Mouse (Mus musculus) intestine, embryonic 15.5 days (tissue): ENCODE measurements at regions not wholly inside any gene's neighbourhood (a gene's known extent, or its start where the extent isn't known, plus 50 kb on each side); places are given as distances from the start of the nearest gene placed in this dataset.
A peak's percentile ranks its signal among the peaks of the same experiment; 100 is the strongest.

Experiments
- ATAC-seq: fragments of 200-750 bp; cut with Nextera tagmentation; 2 replicates; pipeline ENCODE4 v1.8.0; 2017; ENCODE audit warnings: moderate TSS enrichment, moderate library complexity
- H3K27ac ChIP-seq: fragments of 300-500 bp; sonication (generic); 2 replicates; pipeline ENCODE4 v1.5.1; 2015; ENCODE audit warnings: mild to moderate bottlenecking, inconsistent platforms
- H3K27me3 ChIP-seq: fragments of 300-500 bp; sonication (generic); replicated peaks from 2 replicates; pipeline ENCODE4 v1.6.1; 2015; ENCODE audit warnings: inconsistent platforms
- H3K36me3 ChIP-seq: fragments of 300-500 bp; sonication (generic); 2 replicates; pipeline ENCODE4 v1.6.1; 2015; ENCODE audit warnings: inconsistent platforms
- H3K4me1 ChIP-seq: fragments of 300-500 bp; sonication (generic); replicated peaks from 2 replicates; pipeline ENCODE4 v1.6.1; 2015; ENCODE audit warnings: inconsistent platforms
- H3K4me2 ChIP-seq: fragments of 300-500 bp; sonication (generic); replicated peaks from 2 replicates; pipeline ENCODE4 v1.6.1; 2015; ENCODE audit warnings: mild to moderate bottlenecking, inconsistent platforms
- H3K4me3 ChIP-seq: fragments of 300-500 bp; sonication (generic); replicated peaks from 2 replicates; pipeline ENCODE4 v1.5.1; 2015; ENCODE audit warnings: inconsistent platforms
- H3K9ac ChIP-seq: fragments of 300-500 bp; sonication (generic); 2 replicates; pipeline ENCODE4 v1.6.1; 2015; ENCODE audit warnings: inconsistent platforms
- H3K9me3 ChIP-seq: fragments of 300-500 bp; sonication (generic); 2 replicates; pipeline ENCODE4 v1.6.1; 2016; ENCODE audit warnings: inconsistent platforms
- WGBS: fragments of 180-500 bp; shearing (Covaris S2); methylation state at CpG from one replicate; pipeline ENCODE4 v1.1.7; 2015; 5-methylcytosine and 5-hydroxymethylcytosine counted together

DNA sequence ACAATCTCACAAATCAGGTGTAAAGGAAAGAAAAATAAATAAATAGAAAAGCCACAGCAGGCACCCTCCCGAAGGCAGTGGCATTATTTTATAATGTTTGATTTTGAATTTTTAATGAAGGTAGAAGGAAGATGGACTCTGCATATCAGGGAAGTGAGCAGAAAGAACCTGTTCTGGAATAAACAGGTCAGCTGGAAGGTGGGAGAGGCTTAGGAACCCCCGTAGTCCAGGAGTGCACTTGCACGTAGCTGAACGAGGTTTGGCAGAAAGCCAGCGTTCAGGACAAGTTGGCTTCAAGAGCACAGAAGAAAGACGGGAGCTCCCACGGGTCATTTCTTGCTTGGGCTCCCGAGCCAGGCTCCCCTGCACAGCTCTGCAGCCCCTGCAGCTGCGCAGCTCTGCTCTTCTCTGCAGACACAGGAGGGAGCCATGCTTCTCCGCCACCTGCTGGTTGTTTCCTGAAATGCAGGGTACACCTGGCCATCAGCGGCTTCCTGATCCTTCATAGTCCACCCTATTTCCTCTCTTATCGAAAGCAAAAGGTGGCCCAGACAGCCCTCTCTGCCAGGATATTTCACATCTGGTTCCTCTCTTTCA, 84.4 kb upstream of the Bace2 start:
- ATAC-seq, result peak; percentile 91
- Histone ChIP-seq H3K4me3 (peak overlapping the region; percentile 19; the same call in 1 of the 2 replicates), H3K4me2 (peak overlapping the region; percentile 59), H3K4me1 (0 out of 2 replicates have a peak, but pooled peaks cover 3% of the 10 kb centered on the region), H3K27me3 (no peaks in the 10 kb centered on the region), H3K36me3 (no peaks in the 10 kb centered on the region), H3K9ac (no peak overlapping the region), H3K9me3 (no peaks in the 10 kb centered on the region), H3K27ac (no peak overlapping the region)
- WGBS, result 6% methylated on average over 12 of the region's 12 CpGs

DNA sequence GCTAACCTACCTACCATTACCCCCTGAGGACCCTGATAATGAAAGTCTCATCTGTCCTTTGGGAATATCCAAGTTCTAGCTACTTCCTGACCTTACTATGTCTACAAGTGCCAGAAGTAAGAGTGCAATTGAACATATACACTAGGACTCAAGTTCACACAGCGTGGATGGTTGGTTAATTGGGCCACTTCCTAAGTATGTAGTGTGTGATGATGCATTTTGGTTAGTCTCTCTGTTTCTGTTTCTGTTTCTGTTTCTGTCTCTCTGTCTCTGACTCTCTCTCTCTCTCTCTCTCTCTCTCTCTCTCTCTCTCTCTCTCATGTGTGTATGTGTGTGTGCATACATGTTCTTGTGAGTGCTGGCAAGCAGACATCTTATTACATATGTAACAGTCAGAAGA, 77.6 kb upstream of the Bace2 start:
- Histone ChIP-seq H3K36me3 (no peaks in the 10 kb centered on the region), H3K9ac (no peak overlapping the region), H3K4me2 (no peak overlapping the region), H3K4me1 (no peaks in the 10 kb centered on the region), H3K27ac (no peak overlapping the region), H3K4me3 (no peak overlapping the region), H3K9me3 (no peaks in the 10 kb centered on the region), H3K27me3 (no peaks in the 10 kb centered on the region)
- ATAC-seq, result no peak
- 80% methylated on average over 1 of the region's 1 CpGs for WGBS

DNA sequence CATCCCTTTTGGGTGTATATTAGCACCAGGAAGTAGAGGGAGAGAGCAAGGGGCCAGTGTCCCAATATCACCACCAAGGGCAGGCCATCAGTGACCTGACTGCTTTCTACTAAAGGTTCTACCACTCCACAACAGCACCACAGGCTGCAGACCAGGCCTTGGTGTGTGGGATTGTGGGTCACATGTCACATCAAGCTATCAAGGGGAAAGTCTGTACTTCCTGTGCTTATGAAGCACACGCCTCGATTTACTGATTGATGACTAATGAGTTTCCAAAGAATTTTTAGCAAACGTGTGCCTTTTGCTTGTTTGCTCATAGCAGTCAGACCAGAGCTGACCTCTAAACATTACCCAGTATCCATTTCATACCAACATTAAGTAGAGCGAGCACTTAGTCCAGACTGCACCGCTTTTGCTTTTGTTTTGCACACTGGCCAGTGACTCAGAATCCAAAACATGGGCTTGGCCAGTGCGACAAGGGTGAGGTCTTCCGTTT, 74.9 kb upstream of the Bace2 start:
- H3K4me3 ChIP-seq, result no peak overlapping the region
- H3K36me3 ChIP-seq, result no peaks in the 10 kb centered on the region
- H3K4me1 ChIP-seq, result no peaks in the 10 kb centered on the region
- no peaks in the 10 kb centered on the region for H3K27me3 ChIP-seq
- no peaks in the 10 kb centered on the region for H3K9me3 ChIP-seq
- no peak overlapping the region for H3K4me2 ChIP-seq
- WGBS, result 84% methylated on average over 7 of the region's 7 CpGs
- no peak overlapping the region for H3K27ac ChIP-seq
- no peak overlapping the region for H3K9ac ChIP-seq
- ATAC-seq, result no peak

DNA sequence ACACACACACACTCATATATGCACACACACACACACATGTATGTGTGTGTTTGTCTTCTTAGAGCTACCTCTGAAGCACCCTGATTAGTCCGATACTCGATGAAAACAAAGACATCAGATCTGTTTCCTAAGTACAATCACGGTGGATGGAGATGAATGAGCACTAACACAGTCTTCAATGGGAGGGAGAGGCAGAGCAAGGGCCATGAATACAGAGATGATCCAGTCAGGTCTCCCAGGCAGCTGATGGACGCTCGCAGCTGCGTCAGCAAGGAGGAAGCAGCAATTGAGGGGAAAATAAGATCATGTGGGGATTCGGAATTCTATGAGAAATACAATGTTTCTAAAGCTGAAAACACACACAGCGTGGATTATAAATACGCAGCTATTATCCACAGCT, 73.6 kb upstream of the Bace2 start:
- Histone ChIP-seq H3K27ac (no peak overlapping the region), H3K4me1 (no peaks in the 10 kb centered on the region), H3K27me3 (no peaks in the 10 kb centered on the region), H3K4me3 (no peak overlapping the region), H3K36me3 (no peaks in the 10 kb centered on the region), H3K9me3 (no peaks in the 10 kb centered on the region), H3K4me2 (no peak overlapping the region), H3K9ac (no peak overlapping the region)
- no peak for ATAC-seq
- WGBS, result 79% methylated on average over 9 of the region's 9 CpGs

DNA sequence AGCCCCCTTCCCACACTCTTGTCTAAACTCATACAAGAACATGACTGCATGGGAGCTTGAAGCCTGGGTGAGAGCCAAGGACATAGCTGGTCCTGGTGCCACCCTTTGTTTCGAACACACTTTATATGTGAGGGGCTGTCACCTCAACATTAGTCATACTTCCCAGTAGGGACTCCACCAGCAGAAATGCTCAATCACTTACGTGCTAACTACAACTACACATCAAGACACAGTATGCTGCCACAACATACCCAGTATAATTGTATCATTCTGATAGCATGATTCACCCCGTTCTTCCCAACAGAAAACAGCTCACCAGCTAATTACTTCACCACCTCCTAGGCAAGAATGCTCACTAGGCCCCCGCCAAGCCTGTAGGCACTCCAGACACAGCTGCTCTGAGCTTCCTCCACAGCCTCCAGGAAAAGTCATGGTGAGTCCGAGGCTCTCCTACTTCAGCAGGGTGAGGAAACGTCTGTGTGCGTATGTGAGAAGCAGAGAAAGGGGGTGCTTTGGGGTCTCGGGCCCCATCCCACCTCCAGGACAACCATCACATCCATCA, 70.6 kb upstream of the Bace2 start:
- 86% methylated on average over 8 of the region's 8 CpGs for WGBS

DNA sequence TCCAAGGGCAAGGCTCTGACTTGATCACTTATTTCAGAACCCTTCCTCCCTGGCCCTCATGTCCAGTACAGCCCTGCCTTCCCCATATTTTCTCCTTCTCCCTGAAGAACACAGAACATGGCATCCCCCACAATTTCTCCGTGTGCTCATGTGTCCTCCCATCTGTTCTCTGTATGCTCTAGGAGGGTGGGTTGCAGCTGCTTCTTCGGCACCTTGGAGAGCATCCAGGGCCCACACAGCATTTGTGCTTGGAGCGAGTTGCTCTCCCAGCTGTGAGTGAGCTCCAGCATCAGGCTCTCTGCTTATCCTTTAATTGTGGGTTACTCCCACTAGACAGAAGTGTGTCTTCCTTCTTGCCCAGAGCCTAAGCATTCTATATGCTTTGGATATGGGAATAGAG, 69.8 kb upstream of the Bace2 start:
- ATAC-seq, result no peak
- Histone ChIP-seq H3K4me1 (no peaks in the 10 kb centered on the region), H3K9me3 (no peaks in the 10 kb centered on the region), H3K4me2 (no peak overlapping the region), H3K9ac (no peak overlapping the region), H3K4me3 (no peak overlapping the region), H3K27ac (no peak overlapping the region), H3K27me3 (no peaks in the 10 kb centered on the region), H3K36me3 (no peaks in the 10 kb centered on the region)
- WGBS, result 21% methylated on average over 3 of the region's 3 CpGs

More for the DNA sequence above, 70.6 kb upstream of the Bace2 start:
- no peaks in the 10 kb centered on the region for H3K4me1 ChIP-seq
- H3K27me3 ChIP-seq, result no peaks in the 10 kb centered on the region
- H3K4me2 ChIP-seq, result no peak overlapping the region
- no peaks in the 10 kb centered on the region for H3K9me3 ChIP-seq
- no peaks in the 10 kb centered on the region for H3K36me3 ChIP-seq
- H3K4me3 ChIP-seq, result no peak overlapping the region
- no peak for ATAC-seq
- no peak overlapping the region for H3K27ac ChIP-seq
- no peak overlapping the region for H3K9ac ChIP-seq

DNA sequence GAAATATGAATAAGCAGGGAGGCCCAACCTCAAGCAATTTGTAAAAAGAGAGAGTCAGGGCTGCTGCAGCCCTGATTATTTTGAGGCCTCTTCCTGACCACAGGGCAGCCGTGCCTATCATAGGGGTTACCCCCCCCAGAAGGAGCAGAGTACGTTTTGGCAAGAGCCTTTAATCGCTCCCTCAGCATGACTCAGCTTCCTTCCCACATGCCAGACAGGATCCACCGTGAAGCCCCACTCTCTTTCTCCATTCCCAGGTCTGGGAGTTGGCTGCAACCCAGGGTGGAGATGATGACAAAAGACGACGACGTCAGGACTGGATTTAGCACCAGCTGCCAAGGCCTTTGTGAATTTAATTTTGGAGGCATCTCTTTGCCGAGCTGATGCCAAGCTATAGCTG, 67.9 kb upstream of the Bace2 start:
- Histone ChIP-seq H3K27me3 (no peaks in the 10 kb centered on the region), H3K9ac (no peak overlapping the region), H3K4me1 (0 out of 2 replicates have a peak, but pooled peaks cover 2% of the 10 kb centered on the region), H3K4me2 (no peak overlapping the region), H3K27ac (no peak overlapping the region), H3K4me3 (no peak overlapping the region), H3K9me3 (no peaks in the 10 kb centered on the region), H3K36me3 (no peaks in the 10 kb centered on the region)
- ATAC-seq, result no peak
- WGBS, result 38% methylated on average over 8 of the region's 8 CpGs

DNA sequence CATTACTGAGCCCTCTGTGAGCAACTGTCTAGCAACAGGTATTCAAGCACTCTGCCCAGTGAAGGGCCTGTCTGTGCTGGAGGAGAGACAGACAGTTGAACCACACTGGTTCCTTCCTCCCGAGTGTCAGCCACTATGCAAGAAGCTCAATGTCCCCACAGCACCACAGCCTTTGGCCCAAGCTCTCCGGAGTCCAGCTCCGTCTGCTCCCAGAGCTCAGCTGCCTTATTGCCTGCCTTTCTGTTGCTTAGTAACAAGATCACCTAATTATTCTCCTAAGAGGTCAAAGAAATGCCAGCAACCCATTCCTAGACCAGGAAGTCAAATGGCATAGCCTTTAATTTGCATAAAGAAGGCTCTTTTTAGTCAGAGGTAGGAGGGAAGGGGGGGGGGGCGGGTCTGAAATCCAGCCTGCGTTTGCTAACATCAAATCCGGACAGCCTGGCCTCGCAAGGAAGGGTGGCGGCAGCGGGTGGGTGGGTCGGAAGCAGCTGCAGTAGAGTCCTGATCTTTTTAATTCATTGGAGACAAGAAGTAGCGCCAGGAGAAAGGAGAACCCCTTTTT, 64.0 kb upstream of the Bace2 start:
- Histone ChIP-seq H3K27ac (no peak overlapping the region), H3K9ac (no peak overlapping the region), H3K4me2 (peak overlapping the region; percentile 40), H3K4me3 (no peak overlapping the region), H3K4me1 (0 out of 2 replicates have a peak, but pooled peaks cover 2% of the 10 kb centered on the region), H3K36me3 (no peaks in the 10 kb centered on the region), H3K9me3 (no peaks in the 10 kb centered on the region), H3K27me3 (no peaks in the 10 kb centered on the region)
- ATAC-seq, result peak; percentile 73
- 8% methylated on average over 11 of the region's 11 CpGs for WGBS

DNA sequence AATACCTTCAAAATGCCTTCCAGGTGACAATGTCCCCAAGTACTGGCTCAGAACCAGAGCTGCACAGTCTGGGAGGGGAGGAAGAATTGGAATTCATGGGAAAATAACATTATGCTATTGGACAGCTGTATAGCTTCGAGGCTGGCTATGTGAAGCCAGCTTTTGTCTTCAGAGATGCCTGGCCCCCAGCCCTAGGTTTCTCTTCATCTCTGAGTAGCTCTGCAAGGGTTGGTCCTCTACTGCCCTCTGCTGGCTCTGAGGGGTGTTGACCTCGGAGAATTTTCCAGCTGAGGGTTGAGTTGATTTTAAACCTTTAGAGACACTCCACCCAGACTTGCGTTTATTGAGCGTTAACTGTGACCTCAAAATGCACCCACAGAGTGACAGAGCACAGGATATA, 63.3 kb upstream of the Bace2 start:
- Histone ChIP-seq H3K4me1 (0 out of 2 replicates have a peak, but pooled peaks cover 2% of the 10 kb centered on the region), H3K27me3 (no peaks in the 10 kb centered on the region), H3K9me3 (no peaks in the 10 kb centered on the region), H3K9ac (no peak overlapping the region), H3K27ac (no peak overlapping the region), H3K36me3 (no peaks in the 10 kb centered on the region), H3K4me2 (peak overlapping the region; percentile 40), H3K4me3 (no peak overlapping the region)
- 2% methylated on average over 4 of the region's 4 CpGs for WGBS
- peak; percentile 77 for ATAC-seq

DNA sequence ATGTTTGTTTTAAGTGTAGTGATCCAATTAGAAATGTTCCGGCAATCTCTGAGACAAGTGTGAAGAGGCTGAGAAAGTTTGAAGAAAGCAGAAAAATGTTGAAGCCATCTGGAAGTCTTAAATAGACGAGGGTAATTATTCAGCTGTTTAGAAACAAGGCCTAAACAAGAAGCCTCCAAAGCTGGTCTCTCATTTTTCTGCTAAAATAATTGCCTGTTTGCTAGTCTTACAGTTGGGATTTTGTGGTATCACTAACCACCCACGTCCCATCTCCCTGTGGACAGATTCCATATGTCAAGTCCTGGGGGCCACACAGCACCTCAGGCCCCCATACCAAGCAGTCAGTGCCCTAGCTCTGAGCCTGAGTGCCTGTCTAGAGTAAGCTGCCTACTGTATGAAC, 59.4 kb upstream of the Bace2 start:
- 61% methylated on average over 3 of the region's 3 CpGs for WGBS
- no peak overlapping the region for H3K27ac ChIP-seq
- H3K36me3 ChIP-seq, result no peaks in the 10 kb centered on the region
- ATAC-seq, result no peak
- no peak overlapping the region for H3K4me3 ChIP-seq
- H3K4me1 ChIP-seq, result 0 out of 2 replicates have a peak, but pooled peaks cover 2% of the 10 kb centered on the region
- no peak overlapping the region for H3K4me2 ChIP-seq
- H3K9ac ChIP-seq, result no peak overlapping the region
- no peaks in the 10 kb centered on the region for H3K9me3 ChIP-seq
- H3K27me3 ChIP-seq, result no peaks in the 10 kb centered on the region

DNA sequence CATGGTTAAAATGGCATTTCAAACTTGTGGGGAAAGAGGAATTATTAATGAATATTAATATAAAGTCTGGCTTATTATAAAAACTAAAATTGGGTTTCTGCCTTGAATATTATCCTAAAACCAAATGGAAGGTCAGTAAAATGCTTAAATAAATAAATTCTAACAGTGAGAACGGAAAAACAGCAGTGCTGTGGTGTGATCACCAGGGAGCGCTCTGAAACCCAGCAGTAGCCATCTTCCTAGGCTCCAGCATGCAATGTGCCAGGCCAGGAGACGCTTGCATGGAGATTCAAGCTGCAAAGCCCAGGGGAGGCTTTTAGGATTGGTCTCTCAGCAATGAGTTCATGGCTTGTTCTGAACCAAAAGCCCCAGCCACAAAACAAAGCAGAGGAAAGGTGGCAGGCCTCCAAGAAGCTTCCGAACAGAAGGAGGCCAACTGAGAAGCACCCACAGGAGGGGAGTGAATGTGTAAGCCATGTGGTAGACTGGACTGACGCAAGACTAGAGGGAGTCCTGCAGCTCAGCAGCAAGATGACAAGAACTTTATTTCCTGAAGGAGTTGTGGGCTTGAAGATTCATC, 52.3 kb upstream of the Bace2 start:
- Histone ChIP-seq H3K27ac (no peak overlapping the region), H3K4me1 (no peaks in the 10 kb centered on the region), H3K4me3 (no peak overlapping the region), H3K9me3 (no peaks in the 10 kb centered on the region), H3K4me2 (no peak overlapping the region), H3K36me3 (no peaks in the 10 kb centered on the region), H3K9ac (no peak overlapping the region), H3K27me3 (no peaks in the 10 kb centered on the region)
- no peak for ATAC-seq
- WGBS, result 63% methylated on average over 5 of the region's 5 CpGs
